Mouse (Mus musculus) C2C12 (cell line): Measurements from ENCODE around the gene Tmem121b.

Experiments
- CEBPB ChIP-seq: IDR thresholded peaks from one replicate; pipeline ENCODE4 v1.6.1; 2011; ENCODE audit warnings: low read depth, mild to moderate bottlenecking, control low read depth, moderate library complexity
- CTCF ChIP-seq: IDR thresholded peaks from one replicate; pipeline ENCODE4 v1.5.1; 2011; ENCODE audit not compliant: control insufficient read depth, insufficient read depth, insufficient read length
- MAX ChIP-seq: IDR thresholded peaks from one replicate; pipeline ENCODE4 v1.6.1; 2011; ENCODE audit warnings: mild to moderate bottlenecking, control low read depth
- MYOD1 ChIP-seq: IDR thresholded peaks from one replicate; pipeline ENCODE4 v1.6.1; 2011; ENCODE audit warnings: low read depth; ENCODE audit not compliant: control insufficient read depth, insufficient read length
- MYOG ChIP-seq: IDR thresholded peaks from one replicate; pipeline ENCODE4 v1.6.1; 2011; ENCODE audit not compliant: control insufficient read depth, insufficient read length; ENCODE audit errors: extremely low read depth
- USF1 ChIP-seq: IDR thresholded peaks from one replicate; pipeline ENCODE4 v1.6.1; 2011; ENCODE audit warnings: low read depth, mild to moderate bottlenecking, control low read depth, moderate library complexity

GRCm38 (mm10) chr6:120464406-120464939 is 29.1 kb downstream of the Tmem121b start:
- no peak for TF ChIP-seq CTCF
- no peak for TF ChIP-seq MYOG
- TF ChIP-seq MAX: no peak
- no peak for TF ChIP-seq USF1
- no peak for TF ChIP-seq CEBPB
- TF ChIP-seq MYOD1: no peak
